Mouse (Mus musculus) cerebellum, adult 2 months (tissue): ENCODE results near the gene Chuk. TPM values are rescaled to one million over a fixed set of nuclear protein-coding genes. Genes with fewer than 3 reads are reported as not detected.

Source experiments
- DNase-seq, 2 experiments: peaks; one replicate each; pipeline ENCODE4 v3.0.0; 2021
- H3K27ac ChIP-seq: fragments of 200-500 bp; 2 replicates; pipeline ENCODE4 v1.5.1; 2012; ENCODE audit warnings: low read length, control low read depth, inconsistent platforms; ENCODE audit not compliant: insufficient read depth
- H3K27me3 ChIP-seq: fragments of 200-500 bp; 2 replicates; pipeline ENCODE4 v1.6.1; 2012; ENCODE audit warnings: inconsistent platforms, mild to moderate bottlenecking, low read length, moderate library complexity; ENCODE audit not compliant: control insufficient read depth, insufficient read depth
- H3K4me1 ChIP-seq: fragments of 200-500 bp; 2 replicates; pipeline ENCODE4 v1.6.1; 2011; ENCODE audit warnings: low read length; ENCODE audit not compliant: control insufficient read depth, insufficient read depth
- H3K4me3 ChIP-seq: fragments of 200-500 bp; replicated peaks from 2 replicates; pipeline ENCODE3; 2011; ENCODE audit warnings: mild to moderate bottlenecking, low read depth, low read length, control low read depth; ENCODE audit not compliant: insufficient read depth
- CTCF ChIP-seq: fragments of 200-500 bp; IDR thresholded peaks from 2 replicates; pipeline ENCODE4 v1.5.1; 2011; ENCODE audit warnings: low read depth, mild to moderate bottlenecking, control low read depth, low read length, moderate library complexity, borderline replicate concordance; ENCODE audit not compliant: insufficient read depth
- POLR2A ChIP-seq: fragments of 200-500 bp; IDR thresholded peaks from 2 replicates; pipeline ENCODE4 v1.6.1; 2011; ENCODE audit warnings: low read length, control low read depth, borderline replicate concordance; ENCODE audit not compliant: insufficient read depth
- WGBS: fragments of 180-500 bp; shearing (Covaris S2); methylation state at CpG from one replicate; pipeline ENCODE4 v1.1.7; 2018; 5-methylcytosine and 5-hydroxymethylcytosine counted together
- polyA plus RNA-seq: library from polyadenylated mRNA; depleted of rRNA; stranded (reverse); fragments of >200 nt; gene quantifications from 2 replicates; pipeline ENCODE4 v1.2.3, GENCODE M21; 2012

Chuk gene
- polyA plus RNA-seq, 1 experiment = 78.8 TPM

DNA sequence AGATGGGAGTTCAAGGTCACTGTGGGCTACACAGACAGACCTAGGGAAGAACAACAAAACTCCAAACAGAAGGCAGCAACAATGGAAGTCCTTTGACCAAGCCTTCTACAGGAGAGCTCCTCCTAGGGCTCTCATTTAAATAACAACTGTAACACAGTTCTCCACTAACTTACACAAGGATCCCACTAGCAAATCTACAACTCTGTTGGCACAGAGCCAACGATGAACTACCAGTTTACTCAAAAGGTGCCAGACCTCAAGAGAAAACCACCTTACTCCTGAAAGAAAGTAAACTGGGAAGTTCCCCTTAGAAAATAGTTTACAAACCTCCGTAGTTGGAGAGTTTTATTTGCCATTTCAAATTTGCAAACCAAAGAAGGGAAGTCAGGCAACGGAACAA is 58.0 kb downstream of the Chuk start:
- TF ChIP-seq CTCF (no peak), POLR2A (no peak)
- WGBS = 61% methylated on average over 3 of the region's 3 CpGs
- DNase-seq = no peak
- no peak overlapping the region for H3K4me3 ChIP-seq
- no peak overlapping the region for H3K27ac ChIP-seq
- no peaks in the 10 kb centered on the region for H3K27me3 ChIP-seq
- H3K4me1 ChIP-seq = no peaks in the 10 kb centered on the region

DNA sequence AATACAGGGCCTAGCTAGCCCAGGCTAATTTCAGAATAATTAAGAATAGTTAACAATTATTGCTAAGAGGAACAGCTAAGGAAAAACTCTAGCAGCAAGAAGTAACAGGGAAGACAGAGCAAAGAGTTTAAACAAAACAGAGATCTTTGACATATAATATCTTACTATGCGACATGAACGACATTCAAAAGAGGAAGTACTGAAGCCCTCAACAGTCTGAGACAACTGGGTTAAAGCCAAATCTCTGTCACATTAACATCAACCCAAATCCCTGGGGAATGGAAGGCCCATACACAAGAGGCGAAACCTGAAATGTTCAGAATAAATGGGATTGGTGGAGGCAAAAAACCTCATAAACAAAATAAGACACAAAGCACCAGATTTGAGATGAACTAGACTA is 61.4 kb downstream of the Chuk start:
- H3K27ac ChIP-seq = no peak overlapping the region
- 59% methylated on average over 3 of the region's 3 CpGs for WGBS
- no peaks in the 10 kb centered on the region for H3K27me3 ChIP-seq
- H3K4me3 ChIP-seq = no peak overlapping the region
- TF ChIP-seq POLR2A (no peak), CTCF (no peak)
- H3K4me1 ChIP-seq = peaks cover 2% of the 10 kb centered on the region; the same call in 1 of the 2 replicates
- DNase-seq = no peak

DNA sequence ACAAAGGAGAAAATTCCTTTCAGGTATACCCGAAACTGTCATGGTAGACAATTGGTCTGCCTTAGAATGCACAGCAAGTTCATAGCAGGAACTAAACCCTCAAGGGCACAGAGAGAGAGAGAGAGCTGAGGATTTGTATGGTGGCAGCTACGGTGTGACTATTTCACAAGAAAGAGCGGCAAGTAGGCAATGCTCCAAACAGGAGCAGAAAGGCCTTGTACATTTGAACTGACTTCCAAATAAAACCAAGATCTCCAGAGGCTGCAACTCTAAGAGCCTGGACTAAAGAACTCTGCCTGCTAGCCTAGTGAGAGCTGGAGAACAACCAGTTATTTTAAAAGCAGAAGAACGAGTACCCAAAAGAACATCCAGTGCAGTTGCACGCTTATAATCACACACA is 65.2 kb downstream of the Chuk start:
- no peak overlapping the region for H3K4me3 ChIP-seq
- TF ChIP-seq POLR2A = no peak
- no peak for TF ChIP-seq CTCF
- 69% methylated on average over 5 of the region's 5 CpGs for WGBS
- no peaks in the 10 kb centered on the region for H3K27me3 ChIP-seq
- H3K4me1 ChIP-seq = peaks cover 2% of the 10 kb centered on the region; the same call in 1 of the 2 replicates
- no peak overlapping the region for H3K27ac ChIP-seq
- DNase-seq = no peak

DNA sequence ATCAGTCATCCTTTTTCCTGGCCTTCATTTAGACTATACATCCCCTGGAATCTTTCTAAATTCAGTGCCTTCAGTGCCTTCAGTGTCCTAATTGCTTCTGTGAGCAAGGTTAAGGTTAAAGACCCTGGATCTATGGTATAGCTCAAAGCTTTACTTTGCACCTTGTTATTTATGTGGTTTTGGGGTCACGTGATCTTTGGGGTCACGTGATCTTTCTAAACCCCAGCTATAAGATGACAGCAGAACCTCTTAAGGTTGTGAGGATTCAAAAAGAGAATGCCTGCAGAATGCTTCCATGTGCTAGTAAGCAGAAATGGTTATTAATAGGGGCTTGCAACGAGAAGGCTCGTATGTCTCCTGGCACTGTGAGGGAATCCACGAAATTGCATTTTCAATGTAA is 73.9 kb downstream of the Chuk start:
- Histone ChIP-seq H3K4me3 (no peak overlapping the region), H3K27me3 (no peaks in the 10 kb centered on the region), H3K27ac (no peak overlapping the region), H3K4me1 (no peaks in the 10 kb centered on the region)
- DNase-seq = no peak
- WGBS = 95% methylated on average over 5 of the region's 5 CpGs
- TF ChIP-seq CTCF (no peak), POLR2A (no peak)

DNA sequence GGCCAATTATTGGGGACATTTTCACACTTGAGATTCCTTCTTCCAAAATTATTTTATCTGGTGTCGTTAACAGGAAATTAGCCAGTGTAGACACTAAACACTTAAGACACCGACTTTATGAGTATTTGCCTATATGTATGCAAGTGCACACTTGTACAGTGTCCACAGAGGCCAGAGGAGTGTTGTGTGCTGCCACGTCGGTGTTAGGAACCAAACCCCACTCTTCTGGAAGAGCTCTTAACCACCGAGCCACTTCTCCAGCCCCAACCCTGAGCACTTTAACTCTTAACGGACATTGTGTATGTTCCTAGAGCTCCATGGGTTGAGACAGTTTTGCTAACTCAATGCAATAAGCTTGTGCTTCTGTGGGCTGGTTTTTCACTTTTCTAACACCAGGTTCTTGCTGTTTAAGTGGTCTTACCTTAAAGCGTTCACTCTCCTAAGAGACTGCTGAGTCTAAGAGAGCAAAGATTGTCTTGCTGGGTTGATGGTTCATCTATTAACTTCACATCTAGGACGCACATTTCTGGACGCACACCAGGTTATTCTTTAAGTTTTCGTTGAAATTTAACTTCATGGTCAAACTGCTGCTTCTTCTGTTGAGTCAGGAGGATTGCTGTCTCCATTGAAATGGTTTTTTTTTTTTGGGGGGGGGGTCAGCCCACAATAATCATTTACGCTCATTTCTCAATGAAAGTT is 75.1 kb downstream of the Chuk start:
- no peak for DNase-seq
- TF ChIP-seq POLR2A = no peak
- TF ChIP-seq CTCF = no peak
- Histone ChIP-seq H3K4me1 (no peaks in the 10 kb centered on the region), H3K27ac (no peak overlapping the region), H3K27me3 (no peaks in the 10 kb centered on the region), H3K4me3 (no peak overlapping the region)
- WGBS = 93% methylated on average over 11 of the region's 11 CpGs

DNA sequence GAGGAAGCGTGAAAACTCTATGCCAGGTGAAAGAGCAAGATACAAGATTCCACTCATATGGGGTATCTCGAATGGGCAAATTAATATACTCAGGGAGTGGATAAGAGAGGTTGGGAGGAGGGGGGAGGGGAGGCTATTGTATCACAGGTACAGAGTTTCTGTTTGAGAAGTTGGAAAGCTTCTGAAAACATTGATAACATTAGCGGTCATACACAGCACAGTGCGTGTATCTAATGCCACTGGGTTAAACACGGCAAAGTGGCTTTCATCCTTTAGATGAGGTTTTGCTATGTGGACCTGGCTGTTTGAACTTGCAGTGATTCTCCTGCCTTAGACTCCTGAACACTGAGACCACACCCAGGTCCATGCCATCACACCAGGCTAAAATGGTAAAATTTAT is 77.3 kb downstream of the Chuk start:
- H3K4me1 ChIP-seq = no peaks in the 10 kb centered on the region
- no peak for TF ChIP-seq CTCF
- TF ChIP-seq POLR2A = no peak
- 91% methylated on average over 5 of the region's 5 CpGs for WGBS
- DNase-seq = no peak
- no peak overlapping the region for H3K4me3 ChIP-seq
- no peaks in the 10 kb centered on the region for H3K27me3 ChIP-seq
- H3K27ac ChIP-seq = no peak overlapping the region

DNA sequence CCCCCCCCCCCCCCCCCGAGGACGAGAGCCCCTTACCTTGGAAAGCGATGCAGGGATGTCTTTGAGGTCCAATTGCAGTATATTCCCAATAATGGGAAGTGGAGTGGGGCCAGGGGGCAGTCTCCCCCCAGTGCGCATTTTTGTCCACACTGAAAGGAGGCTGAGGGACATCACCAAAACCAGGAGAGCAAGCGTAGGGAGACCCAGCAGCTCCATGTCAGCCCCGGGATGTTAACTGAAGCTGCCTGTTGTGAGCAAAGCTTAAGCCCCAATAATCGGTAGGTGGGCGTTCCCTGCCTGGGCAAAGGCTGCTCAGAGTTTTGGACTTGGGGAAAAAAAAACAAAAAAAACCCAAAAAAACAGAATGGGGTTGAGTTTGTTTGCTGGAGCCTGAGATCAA is 78.3 kb downstream of the Chuk start, which contains the start of gene Cyp2c23:
Gene Cyp2c23 (minus strand): TSS at position 237 of the 400 bp plus-strand sequence.
- no peak within 1 kb of the TSS for H3K4me3 ChIP-seq
- WGBS = 71% methylated on average over 8 of the region's 8 CpGs
- TF ChIP-seq POLR2A = no peak
- H3K27me3 ChIP-seq = no peaks in the 10 kb centered on the region
- no peaks in the 10 kb centered on the region for H3K4me1 ChIP-seq
- H3K27ac ChIP-seq = no peak within 1 kb of the TSS
- DNase-seq = no peak

DNA sequence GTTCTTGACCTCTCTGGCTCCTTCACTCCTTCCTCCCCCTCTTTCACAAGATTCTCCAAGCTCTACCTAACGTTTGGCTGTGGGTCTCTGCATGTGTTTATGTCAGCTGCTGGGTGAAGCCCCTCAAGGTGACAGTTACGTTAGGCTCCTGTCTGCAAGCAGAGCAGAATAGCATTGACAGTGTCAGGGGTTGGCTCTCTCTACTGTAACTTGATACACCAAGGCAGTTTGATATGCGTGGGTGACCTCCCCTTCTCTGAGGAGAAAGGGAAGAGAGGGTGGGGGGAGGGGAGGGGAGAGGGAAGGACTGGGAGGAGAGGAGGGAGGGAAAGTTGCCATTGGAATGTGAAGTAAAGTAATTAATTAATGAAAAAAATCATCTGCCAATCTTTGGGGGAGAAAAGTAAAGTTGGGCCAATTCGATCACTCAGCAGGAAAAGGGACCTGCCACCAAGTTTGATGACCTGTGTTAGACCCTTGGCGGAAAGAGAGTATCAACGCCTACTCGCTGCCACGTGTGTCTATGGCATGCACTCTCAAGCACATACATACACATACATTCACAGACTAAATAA is 80.2 kb downstream of the Chuk start:
- H3K27ac ChIP-seq = no peak overlapping the region
- 61% methylated on average over 8 of the region's 8 CpGs for WGBS
- no peak for TF ChIP-seq POLR2A
- TF ChIP-seq CTCF = no peak
- no peak for DNase-seq
- H3K4me1 ChIP-seq = no peaks in the 10 kb centered on the region
- no peak overlapping the region for H3K4me3 ChIP-seq
- H3K27me3 ChIP-seq = no peaks in the 10 kb centered on the region
